Mouse (Mus musculus) activated CD4-positive, CD25-positive, alpha-beta regulatory T cell, adult 4 months (primary cell): ENCODE results near the gene Pip5k1c. TPM values are rescaled to one million over a fixed set of nuclear protein-coding genes. Genes with fewer than 3 reads are reported as not detected.

ENCODE experiments used
- ATAC-seq: one replicate; pipeline ENCODE4 v1.8.0; 2017
- polyA plus RNA-seq, 2 experiments: library from polyadenylated mRNA; unstranded; fragments of 100-300 nt; shearing (Covaris generic); gene quantifications; one replicate each; pipeline ENCODE4 v1.2.1; 2017

The Pip5k1c gene
- polyA plus RNA-seq, 2 experiments from 2014 or later = 11.1 to 16.9 TPM

DNA sequence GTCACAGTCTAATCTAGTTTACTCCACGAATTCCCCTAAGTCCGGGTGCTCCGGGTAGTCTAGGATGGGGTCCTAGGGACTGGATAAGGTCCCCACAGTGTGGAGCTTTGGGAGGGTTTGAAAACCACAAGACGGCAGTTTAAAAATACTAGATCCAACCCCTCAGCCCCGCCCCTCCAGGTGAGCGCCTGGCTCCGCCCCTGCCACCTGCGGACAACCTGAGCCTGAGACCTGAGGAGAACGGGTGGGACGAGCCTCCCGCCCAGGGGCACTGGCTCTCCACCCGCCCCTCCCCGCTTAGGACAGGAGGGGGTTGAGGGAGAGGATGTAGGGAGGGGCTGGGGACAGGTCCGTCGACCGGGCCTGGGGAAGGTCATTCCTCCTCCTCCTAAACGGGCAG, 8.0 kb upstream of the Pip5k1c start:
- no peak for ATAC-seq

DNA sequence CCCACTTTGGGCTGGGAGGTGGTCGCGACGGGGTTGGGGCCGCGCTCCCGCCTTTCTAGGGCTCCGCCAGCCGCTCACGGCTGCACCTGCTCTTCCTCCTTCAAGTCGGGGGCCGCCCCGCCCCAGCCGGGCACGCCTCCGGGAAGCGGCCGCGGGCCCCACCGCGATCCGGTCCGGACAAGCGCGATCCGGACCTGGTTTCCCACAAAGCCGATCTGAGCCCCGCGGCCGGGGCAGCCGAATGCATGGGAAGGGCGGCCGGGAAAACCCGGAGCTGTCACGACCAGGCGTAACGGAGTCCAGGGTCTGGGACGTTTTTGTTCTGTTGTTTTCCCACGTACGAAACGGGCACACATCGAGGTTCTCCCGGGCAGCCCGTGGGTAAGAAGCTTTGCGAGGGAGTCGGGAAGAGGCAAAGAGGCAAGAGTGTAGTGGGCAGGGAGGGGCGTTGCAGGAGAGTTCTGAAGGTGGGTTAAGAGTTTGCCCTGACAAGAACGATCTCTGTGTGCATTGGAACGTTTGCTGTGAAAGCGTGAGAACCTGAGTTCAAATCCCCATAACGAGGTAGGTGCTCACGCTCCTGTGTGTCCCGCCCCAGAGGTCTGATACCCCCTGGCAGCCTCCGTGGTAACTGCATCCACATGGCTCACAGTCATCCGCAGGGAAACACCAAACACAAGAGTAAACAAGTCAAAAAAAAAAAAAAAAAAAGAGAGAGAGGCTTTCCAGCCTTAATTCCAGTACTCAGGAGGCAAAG, 6.9 kb upstream of the Pip5k1c start:
- ATAC-seq = peak; percentile 88

DNA sequence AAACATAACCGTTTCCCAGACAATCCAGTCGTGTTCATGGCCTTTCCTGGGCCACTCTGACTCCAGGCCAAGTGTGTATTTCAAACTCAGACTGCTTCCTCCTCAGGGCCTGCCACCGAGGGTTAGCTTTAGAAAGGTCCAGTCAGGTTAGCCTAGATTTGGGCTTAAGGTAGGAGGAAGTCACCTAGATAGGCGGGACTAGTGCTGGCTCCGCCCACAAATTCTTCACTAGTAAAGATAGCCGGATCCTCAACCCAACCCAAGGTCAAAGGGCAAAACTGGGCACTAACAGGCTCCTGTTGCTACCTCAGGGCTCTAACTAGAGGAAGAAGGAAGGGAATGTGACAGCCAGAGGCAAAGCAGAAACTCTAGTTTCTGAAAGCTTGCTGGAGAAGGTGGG, 6.2 kb upstream of the Pip5k1c start:
- ATAC-seq = no peak

DNA sequence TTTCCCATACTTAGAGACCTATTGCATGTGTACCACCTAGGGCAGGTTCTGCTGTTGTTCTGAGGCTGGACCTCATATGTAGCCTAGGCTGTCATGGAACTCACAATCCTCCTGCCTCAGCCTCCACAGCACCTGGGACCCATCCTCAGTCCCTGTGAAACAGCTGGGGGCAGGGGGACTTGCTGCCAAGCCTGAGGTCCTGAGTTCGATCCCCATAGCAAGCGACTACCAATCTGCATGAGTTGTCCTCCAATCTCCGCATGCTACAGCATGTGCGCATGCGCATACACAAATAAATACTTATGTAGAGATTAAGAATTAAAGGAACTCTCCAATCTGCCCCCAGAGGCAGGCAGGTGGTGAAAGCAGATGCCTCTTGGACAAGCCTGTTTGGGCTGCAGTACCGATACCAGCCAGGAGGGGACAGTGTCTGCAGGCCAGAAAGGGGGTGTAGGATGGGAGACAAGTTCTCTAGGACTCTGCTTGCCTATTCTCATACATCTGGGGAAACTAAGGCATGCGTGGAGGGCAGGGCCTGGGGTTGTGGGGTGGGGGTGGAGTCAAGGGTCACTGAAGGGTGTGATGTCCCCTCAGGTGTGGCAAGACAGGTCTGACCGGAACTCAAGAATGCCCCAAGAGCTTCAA, 5.1 kb upstream of the Pip5k1c start:
- ATAC-seq = no peak

DNA sequence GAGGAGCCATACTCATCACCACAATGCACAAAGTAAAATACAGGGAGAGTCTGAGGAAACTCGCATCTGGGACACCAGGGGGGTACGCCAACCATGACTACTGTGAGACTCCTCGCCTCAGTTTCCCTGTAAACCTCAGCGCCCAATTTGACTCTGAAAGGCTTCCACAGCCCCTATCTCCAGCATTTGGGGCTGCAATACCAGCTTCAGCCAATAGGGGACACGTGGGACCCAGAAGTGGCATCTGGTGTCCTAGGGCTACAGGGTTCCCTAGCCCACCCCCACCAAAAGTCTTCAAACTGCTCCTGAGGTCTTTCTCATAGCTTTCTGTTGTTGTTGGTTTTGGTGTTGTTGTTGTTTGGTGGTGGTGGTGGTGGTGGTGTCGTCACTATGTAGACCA, 4.2 kb upstream of the Pip5k1c start:
- no peak for ATAC-seq

DNA sequence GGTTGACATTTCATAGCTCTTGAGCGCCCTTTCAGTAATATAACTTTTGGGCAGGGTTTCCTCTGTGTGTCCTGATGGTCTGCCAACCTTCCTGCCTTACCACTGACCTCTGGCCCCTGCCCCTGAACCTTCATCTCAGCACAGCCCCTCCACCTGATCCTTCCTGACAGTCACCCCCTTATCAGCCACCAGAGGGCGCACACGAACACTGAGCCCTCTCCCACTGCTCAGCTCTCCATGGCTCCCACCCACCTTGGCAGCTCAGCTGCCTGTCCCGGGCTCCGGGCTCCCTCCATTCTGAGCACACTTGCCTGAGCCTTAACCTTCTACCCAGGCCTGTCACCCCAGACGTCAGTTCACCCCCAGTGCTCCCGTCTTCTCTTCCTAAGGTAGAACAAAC, 3.5 kb upstream of the Pip5k1c start:
- ATAC-seq = no peak

DNA sequence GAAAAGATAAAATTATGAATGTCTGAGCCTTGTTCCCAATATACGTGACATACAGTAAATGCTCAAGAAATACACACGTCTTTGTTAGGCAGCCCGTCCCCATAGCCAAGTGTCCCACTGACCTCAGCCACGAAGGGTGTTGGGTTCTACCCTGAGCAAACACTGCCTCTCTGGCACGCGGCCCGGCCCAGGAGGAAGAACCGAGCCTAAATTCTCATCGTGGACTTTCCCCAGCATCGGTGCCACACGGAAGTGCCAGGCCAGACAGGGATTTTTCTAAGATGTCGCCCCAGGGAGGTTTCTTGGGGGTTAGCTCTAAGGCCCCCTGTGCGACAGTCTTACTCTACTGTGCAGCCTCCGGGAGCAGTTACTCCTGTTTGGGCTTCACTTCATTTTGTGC, 3.0 kb upstream of the Pip5k1c start:
- no peak for ATAC-seq

DNA sequence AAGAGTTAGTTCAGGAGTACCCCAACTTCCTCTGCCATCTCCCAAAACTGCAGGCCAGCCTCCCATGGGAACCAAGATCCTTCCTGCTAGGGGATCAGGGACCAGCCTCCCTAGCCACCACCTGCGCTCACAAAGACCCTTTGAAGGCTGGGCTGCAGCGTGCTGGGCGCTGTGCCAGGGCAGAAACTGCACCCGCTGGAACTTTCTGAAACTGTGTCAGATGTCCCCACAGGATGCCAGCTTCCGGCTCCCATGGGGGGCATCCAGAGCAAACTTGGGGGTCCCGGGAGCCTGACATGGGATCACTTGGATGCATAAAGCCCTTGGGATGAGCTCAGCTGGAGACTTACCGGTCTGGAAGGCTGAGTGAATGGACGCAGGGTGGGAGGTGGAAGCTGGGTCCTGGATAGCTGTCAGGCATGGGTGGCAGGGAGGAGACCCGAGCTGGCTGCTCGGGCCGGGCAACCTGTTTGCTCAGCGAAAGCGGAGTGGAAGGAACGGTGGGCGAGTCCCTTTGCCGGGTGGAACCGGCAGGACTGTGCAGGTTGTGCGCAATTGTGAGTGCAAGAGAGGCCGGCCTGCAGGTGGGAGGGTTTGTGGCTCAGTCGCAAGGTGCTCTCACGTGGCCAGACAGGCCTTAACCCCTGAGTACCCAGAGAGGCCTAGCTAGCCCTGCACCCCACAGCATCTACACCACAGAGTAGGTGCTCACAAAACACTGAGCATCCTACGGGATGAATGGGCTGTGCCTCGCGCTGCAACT, 1.9 kb upstream of the Pip5k1c start:
- ATAC-seq = no peak

DNA sequence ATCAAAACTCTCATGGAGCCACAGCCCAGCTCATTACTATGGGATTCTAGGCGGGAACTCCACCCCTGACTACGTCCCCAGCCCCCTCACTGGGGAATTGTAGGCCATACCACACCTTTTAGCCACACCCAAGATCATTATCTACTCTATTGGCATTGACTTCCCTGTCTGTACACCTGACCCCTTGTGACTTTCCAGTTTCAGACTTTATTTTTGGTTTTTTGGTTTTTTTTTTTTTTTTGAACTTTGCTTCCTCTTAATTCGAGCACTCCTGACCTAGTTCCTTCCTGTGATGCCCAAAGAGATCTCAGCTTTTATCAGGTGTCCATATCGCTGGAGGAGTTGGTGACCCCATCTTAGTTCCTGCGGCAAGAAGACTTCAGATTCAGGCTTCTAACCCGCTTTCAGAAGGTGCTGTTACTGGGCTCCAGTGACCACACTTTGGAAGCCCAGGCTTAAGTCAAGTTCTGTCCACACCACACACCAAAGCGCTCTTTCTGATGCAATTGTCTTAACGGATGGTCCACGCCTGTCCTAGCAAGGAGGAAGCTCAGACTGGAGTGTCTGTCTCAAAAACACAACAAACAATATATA, 1.2 kb upstream of the Pip5k1c start, which contains the start of gene Tjp3:
Gene Tjp3, minus strand, starts transcription at position 71 of the 594 bp plus-strand sequence.
- no peak for ATAC-seq

DNA sequence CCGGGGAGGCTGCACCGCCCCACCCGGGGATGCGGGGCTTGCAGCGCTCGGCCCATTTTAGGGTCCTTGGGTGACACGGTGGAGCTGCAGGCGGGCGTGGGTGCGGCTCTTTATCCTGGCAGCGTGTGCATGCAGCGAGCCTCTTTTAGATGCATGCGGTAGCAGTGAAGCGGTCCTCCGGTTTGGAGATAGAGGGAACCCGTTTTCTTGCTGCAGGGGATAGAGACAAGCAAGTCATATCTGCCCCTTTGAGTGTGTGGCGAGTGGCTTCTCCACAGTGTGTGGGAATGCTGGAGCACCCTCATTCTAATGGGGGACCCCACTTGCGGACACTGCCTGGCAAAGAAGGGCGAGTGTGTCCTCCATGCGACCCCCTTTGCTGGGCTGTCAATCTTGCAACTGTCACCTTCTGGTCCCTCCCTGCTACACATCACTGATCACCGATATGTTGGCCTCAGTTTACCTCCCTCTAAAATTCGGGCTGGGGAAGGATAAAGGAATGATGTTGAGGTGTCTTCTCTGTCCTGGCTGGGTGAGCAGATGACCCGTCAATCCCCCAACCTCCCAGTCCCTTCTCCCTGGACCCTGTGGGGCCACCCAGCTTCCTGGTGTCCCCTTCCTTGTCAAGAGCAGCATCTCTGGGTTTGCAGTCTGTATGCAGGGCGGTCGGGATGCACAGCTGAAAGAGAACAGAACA, 719 bp downstream of the Pip5k1c start:
- ATAC-seq = no peak

DNA sequence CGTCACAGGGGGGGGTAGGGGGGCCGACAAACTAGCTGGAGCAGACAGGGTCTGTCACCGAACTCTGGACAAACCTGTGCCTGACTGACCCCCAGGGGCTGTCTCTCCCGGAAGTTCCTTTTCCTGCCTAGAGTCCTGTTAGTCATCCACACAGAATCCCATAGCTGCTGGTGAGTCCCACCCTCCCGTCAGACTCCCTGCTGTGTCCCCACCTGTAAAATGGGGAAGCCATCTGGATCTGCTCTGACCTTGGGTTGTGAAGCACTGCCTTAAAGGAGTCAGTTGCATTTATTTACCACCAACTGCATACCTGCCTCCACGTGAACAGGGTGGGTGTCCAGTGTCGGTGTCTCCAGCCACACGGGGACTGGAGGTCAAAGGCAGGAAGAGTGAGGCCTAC, 1.7 kb downstream of the Pip5k1c start:
- no peak for ATAC-seq

DNA sequence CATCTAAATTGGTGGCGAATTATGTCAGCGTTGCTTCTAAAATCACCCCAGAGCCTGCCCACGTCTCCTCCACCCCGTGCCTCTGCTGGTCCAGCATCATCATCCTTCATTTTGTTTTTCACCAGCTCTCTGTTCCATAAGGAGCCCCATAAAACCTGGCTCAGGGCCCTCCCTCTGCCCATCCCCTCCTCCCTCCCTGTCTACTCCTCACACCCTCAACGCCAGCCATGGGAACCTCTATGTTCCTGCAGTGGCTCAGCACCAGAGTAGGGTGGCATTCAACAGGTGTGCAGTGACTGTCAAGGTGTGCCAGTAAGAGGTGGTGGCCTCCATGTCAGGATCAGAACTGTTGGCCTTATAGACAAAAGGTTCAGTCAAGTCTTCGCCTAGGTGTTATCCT, 2.4 kb downstream of the Pip5k1c start:
- no peak for ATAC-seq

DNA sequence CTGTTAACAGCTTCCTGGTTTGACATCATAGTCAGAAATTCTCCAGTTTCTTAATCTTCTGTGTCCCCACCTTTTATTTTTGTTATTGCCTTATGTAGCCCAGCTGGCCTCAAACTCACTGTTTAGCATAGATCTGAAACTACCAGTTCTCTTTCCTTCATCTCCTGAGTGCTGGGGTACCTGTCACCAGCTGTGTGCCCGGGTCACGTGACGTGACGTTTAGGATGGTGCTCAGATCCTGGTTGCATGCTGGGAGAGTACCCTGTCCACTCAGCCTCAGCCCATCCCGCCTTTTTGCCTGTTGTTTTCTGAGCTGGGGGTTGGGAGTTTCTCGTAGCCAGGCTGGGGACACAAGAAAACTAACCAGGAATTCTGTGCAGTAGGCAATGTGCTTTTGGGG, 4.5 kb downstream of the Pip5k1c start:
- no peak for ATAC-seq

DNA sequence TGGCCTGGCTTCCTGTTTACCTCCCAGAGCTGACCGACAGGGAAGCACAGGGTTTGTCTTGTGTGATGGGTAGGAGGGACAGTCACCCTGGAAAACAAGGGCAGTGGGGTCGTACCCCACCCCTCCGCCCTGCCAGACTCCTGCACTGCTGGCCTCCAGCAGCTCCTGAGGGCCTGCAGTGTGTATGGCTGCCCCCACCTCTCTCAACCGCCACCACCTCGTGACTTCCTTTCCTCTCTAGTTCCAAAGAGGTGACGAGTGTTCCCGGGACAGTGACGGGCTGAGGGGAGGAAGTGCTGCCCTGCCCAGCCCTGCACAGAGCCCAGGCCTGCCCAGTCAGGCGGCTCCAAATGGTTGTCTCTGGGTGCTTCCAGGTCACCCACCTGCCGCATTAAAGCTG, 5.1 kb downstream of the Pip5k1c start:
- ATAC-seq = peak; percentile 73

DNA sequence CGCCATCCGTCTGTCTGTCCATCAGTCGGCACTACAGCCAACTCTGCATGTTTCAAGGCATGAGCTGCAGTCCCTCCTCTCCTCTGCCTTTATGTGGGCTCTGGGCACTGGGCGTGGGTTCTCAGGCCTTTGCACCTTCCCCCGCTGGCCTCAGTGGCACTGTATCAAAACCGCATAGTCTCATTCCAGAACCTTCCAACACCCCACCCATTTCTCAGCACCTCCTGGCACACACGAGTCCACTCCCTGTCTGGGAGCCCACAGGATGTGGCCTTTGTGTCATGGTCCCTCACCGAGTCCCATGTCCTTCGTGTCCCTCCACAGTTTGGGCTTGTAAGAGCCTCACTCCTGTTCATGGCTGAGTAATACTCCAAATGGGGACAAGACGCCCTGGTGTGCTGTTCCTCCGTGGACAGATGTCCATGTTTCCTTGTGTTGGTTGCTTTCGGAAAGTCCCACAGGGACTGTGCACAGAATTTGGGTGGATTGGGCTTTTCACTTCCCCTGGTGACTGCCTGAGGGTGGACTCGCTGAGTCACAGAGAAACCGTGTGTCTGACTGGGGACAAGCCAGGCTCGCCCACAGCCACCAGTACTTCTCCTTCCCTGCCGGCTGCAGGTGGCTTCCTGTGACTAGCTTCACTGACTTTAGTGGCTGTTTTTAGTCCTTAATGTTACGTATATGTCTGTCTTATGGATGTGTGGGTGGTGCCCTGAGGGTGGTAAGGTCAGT, 5.8 kb downstream of the Pip5k1c start:
- ATAC-seq = peak; percentile 47

DNA sequence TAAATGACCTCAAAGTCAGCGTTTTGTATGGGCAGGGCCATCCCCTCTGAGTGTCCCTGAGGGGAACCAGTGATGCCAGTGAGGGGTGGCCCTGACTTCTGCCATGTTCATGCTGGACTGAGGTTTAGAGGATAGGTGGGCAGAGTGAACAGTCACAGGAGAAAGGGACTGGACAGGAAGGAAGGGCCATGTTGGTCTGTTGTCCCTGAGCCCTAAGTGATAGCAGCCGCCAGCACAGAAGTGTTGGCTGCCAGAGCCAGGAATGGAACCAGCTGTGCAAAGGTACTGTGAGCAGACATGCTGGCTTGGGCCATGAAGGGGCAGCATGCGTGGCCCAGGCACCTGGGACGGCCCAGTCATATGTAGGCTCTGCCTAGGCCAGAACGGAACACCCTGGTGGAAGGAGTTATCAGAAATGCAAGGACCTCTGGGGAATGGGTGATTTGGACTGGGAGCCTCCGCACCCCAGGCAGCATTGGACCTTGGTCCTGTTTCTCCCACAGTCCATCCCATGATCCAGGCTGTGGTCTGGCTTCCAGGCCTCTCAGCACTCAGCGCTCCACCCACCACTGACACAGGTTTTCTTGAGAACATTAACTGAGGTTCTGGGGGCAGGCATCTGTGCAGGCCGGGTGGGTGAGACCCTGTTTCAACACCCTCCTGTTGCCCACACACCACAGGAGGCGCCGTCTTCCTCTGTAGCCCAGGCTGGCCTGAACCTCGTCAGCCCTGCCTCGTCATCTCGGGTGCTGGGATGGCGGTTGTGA, 7.0 kb downstream of the Pip5k1c start:
- ATAC-seq = no peak

DNA sequence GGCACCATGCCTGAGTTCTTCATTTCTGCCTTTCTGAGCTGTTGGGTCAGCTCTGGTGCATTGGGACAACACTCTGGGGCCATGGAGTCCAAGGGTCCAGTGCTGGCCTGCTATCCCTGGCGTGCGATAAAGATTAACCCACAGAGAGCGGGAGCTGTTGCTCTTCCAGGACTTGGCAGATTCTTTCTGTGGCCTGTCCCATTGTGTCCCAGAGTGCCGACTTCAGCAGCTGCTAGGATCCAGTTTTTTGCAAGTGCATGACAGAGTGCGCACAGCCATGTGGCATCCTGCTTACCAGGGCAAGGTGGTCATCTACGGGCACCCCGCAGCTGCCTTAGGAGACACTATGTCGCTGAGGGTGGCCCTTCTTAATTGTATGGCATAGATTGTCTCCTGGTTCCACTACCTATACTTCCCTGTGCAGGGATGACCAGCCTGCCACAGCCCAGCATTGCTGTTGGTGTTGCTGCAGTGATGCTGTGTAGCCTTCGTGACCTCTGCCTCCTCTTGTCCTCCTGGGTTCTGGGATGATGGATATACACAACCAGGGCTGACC, 7.7 kb downstream of the Pip5k1c start:
- no peak for ATAC-seq

DNA sequence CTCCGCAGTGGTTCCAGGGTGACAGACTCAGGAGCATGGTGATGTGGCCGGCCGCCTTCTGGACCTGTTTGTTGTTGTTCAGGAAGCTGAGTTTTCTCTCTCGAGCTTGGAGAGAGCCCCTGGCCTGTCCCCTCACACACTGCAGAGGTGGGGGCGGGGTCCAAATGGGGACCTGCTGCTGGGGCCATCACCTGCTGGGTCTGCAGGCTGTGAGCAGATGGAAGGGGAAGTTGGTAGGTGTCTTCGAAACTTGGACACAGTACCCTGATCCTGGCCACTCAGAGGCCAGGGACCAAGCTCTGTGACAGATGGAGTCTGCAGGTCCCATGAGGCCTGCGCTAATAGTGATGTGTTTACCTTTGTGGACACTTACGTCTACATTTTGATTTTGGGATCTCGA, 8.6 kb downstream of the Pip5k1c start:
- no peak for ATAC-seq

DNA sequence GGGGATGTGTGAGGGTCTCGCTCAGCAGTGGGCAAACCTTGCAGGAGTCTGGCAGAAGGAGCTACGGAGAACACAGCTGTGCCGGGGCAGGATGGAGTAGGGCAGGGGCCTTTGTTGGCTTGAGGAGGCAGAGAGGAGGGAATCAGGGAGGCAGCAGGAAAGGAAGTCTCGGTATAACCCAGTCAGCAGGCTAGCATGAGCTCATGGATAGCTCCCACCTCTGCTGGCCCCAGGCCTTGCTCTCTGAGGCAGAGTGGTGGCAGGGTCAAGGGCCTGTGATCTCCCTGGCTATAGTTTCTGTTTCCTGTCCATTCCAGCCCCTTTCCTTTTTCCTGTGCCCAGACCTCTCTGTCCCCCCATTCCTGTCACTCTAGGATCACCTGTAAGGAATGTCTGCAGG, 9.5 kb downstream of the Pip5k1c start:
- ATAC-seq = no peak

DNA sequence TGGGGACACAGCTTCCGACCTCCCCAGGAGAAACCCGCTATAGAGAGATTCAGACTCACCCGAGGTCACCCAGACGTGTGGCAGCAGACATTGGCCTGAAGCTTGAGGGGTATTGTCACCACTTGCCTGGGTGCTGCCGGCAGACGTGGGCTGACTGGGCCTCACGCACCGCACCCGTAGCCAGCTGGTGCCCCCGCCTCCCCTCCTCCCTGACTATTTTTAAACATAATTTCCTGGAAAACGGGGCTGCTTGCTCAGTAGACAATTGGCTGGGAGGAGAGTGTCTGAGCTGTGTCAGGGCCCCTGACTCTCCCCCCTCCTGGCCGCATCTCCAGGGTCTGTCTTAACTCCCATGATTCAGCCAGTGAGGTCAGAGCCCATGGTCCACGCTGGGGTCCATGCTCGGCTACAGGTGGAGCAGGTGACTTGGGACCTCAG, 10.0 kb downstream of the Pip5k1c start:
- ATAC-seq = no peak

DNA sequence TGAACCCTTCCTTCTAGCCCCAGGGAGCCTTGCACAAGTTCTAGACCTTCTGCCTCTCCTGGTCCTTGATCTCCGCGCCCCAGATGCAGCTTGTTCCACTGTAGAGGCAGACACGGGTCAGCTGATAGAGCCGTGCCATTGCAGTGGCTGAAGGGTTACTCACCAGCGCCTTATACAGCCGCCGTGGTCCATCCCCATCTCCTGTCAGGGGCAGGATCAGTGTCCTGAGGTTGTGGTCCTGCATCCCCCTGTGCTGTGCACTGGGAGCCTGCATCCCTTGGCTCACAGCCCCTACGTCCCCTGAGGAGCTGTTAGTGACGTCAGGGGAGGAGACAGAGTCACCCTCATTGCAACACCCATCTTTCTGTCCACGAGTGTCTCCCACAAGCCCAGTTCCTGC, 10.5 kb downstream of the Pip5k1c start:
- ATAC-seq = peak; percentile 19
